Mouse (Mus musculus): ENCODE data around the gene Chl1.
A peak's percentile ranks its signal among the peaks of the same experiment; 100 is the strongest.

Chl1 gene

DNA sequence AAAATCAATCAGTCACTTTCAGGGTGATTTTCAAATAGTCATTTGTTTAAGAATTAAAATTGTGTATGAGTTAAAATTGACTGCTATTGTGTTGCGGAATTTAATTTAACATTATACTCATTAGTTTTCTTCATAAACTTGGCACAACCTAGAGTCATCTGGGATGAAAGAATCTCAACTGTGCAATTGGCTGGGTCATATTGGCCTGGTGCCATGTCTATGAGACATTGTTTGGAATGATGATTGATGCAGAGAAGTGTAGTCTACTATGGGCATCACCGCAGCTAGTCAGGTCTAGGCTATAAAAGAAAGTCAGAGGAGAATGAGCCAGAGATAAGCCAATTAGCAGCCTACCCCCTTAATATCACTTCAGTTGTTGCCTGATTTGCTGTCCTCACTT is 148.8 kb downstream of the Chl1 start:
- no peak for DNase-seq (ENCODE audit: extremely low spot score, low spot score)

- DNase-seq (ENCODE audit: extremely low spot score, low spot score) = no peak
Measured at GRCm38 (mm10) chr6:103665206-103665605, 154.8 kb downstream of the Chl1 start.

DNA sequence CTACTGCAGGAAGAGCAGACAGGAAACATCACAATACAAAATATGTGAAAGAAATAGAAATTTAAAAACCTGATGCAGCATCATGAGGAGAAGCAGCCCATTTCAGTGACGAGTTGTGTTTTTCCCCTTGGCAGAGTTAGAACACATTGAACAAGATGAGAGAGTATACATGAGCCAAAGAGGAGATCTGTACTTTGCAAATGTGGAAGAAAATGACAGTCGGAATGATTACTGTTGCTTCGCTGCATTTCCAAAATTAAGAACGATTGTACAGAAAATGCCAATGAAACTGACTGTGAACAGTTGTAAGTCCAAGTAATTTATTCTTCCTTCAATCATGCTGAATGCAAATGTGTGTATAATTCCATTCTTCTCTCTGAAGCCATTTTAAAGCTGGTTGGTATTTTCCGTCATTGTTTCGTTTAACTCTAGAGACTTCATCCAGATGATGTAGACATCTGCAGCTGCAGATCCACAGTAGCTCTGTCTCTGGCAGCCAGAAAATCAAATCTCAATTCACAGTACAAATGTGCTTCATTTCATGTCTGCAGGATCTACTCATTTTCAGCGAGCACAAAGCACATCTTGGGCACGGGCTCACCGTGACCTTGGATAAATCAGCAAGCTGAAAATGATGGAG is 155.4 kb downstream of the Chl1 start:
- DNase-seq (ENCODE audit: extremely low spot score, low spot score) = no peak

DNA sequence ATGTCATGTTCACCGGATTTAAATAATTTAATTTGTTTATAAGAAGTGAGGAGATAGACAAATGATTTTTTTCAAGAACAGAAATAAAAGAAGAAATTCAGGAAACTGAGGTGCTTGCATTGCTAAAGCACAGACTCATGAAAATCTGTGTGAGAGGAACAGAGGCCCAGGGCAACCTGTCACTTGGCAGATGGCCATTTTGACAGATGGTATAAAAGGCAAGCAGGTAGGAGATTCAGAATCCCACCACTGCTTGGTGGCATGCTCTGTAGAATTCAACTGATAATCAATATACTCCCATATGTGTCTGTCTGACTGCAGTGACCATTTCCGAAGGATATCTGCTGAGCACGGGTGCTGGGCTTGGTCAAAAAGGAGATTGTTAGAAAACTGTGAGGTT is 162.7 kb downstream of the Chl1 start:
- no peak for DNase-seq (ENCODE audit: extremely low spot score, low spot score)

DNA sequence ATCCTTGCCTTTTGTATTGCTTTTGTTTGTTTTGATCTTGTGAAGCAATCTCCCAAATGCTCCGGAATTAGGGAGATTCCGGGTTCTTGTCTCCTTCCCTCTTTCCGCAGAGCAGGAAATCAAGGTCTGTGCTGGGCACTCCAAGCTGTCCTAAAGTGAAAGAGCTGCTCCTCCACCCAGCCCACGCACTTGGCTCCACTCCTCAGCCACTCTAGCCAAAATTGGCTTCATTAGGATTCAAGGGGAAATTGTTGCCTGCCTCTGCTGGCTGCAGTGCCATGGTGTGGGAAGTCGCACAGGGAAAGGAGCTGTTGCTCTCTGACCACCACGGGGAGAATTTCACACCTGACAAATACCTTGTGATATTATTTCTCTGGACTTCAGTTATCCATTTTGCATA is 163.9 kb downstream of the Chl1 start:
- no peak for DNase-seq (ENCODE audit: extremely low spot score, low spot score)

GRCm38 (mm10) chr6:103675145-103675544 is 164.8 kb downstream of the Chl1 start:
- no peak for DNase-seq (ENCODE audit: extremely low spot score, low spot score)

DNA sequence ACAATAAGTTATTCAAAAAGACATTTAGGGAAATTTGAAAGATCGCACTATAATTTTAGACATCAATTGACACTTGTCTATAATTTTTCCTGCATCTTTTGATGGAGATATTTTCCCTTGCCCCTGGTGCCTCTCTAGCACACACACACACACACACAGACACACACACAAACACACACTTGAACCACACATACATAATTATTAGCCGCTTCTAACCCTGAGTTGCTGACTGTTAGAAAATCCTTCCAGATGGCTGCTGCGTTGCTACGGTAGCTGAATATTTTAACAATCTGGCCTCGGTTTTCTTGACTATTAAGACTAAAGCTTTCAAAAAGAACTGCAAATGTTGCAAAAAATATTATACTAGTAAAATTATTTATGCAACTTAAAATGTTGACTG is 166.3 kb downstream of the Chl1 start:
- no peak for DNase-seq (ENCODE audit: extremely low spot score, low spot score)

- no peak for DNase-seq (ENCODE audit: extremely low spot score, low spot score)
Measured at GRCm38 (mm10) chr6:103677072-103677471, 166.7 kb downstream of the Chl1 start.

DNA sequence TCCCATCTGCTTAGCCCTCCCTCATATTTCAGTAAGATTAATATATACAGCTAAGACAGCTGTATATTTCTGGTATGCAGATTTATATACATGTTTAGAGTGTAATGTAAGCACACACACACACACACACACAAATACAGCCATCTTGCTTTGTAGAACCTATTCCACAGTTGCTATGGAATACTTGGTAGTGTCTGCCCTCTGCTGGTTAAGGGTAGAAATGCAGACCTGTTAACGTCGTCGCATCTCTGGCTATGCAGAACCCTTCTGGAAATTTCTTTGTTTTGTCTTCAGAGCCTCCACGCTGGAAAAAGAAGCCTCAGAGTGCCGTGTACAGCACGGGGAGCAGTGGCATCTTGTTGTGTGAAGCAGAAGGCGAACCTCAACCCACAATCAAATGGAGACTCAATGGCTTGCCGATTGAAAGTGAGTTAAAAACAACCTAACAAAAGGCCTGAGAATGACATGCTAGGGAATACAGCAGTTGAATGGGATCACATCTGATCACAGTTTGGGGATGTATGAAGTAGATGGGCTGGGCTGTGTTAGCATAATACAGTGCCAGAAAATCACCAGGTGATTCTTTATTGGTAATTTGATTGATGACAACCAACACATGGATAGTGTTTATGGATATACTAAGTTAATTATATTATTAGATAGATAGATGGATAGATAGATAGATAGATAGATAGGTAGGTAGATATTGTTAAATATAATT is 172.6 kb downstream of the Chl1 start:
- DNase-seq (ENCODE audit: extremely low spot score, low spot score) = peak; percentile 66

GRCm38 (mm10) chr6:103692511-103692910 is 182.1 kb downstream of the Chl1 start:
- no peak for DNase-seq (ENCODE audit: extremely low spot score, low spot score)

- no peak for DNase-seq (ENCODE audit: extremely low spot score, low spot score)
Measured at GRCm38 (mm10) chr6:103697349-103698028, 187.1 kb downstream of the Chl1 start.

DNA sequence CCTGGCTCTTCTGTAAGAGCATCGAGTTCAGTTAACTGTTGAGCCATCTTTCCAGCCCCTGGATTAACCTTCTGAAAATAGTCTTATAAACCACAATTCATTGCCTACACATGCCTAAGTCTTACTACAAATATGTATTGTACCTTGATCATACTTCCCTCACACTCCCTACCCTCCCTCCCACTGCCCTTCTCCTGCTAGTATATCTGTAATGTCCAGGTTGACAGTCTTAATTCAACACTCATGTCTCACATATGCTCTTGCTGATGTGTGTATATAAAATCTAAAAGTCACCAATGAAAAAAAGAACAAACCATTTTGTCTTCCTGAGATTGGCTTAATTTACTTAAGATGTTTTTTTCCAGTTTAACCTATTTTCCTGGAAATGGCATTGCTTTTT is 189.1 kb downstream of the Chl1 start:
- DNase-seq (ENCODE audit: extremely low spot score, low spot score) = no peak

- no peak for DNase-seq (ENCODE audit: extremely low spot score, low spot score)
Measured at GRCm38 (mm10) chr6:103699895-103700294, 189.5 kb downstream of the Chl1 start.

- DNase-seq (ENCODE audit: extremely low spot score, low spot score) = no peak
Measured at GRCm38 (mm10) chr6:103700336-103700735, 189.9 kb downstream of the Chl1 start.

DNA sequence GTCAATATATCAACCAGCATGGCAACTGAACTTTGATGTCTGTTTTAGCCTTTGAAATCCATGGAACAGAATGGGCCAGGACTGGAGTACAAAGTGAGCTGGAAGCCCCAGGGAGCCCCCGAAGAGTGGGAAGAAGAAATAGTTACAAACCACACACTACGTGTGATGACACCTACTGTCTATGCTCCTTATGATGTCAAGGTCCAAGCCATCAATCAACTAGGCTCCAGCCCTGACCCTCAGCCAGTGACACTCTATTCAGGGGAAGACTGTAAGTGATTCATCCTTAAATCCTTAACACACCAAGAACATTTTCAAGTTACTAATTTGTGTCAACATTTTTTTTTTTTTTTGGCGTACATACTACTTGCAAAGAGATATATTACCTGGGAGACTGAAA is 196.0 kb downstream of the Chl1 start:
- no peak for DNase-seq (ENCODE audit: extremely low spot score, low spot score)

DNA sequence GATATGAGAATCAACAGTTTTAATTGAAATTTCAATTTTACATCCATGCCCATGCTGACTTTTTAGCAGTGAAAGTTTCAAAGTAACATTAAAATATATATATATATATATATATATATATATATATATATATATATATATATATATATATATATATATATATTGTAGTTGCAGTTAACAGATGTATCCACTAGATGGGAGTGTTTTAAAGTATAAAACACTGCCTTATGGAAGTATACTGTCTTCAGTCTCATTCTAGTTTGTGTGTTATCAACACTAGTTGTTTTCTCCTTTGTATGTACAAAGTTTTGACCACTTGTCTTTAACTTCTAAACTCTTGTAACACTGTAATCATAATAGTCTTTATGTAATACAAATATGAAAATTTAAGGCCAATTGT is 228.9 kb downstream of the Chl1 start:
- DNase-seq (ENCODE audit: extremely low spot score, low spot score) = no peak

GRCm38 (mm10) chr6:103742784-103743183 is 232.4 kb downstream of the Chl1 start:
- no peak for DNase-seq (ENCODE audit: extremely low spot score, low spot score)

GRCm38 (mm10) chr6:103746103-103746502 is 235.7 kb downstream of the Chl1 start:
- peak; percentile 34 for DNase-seq (ENCODE audit: extremely low spot score, low spot score)

DNA sequence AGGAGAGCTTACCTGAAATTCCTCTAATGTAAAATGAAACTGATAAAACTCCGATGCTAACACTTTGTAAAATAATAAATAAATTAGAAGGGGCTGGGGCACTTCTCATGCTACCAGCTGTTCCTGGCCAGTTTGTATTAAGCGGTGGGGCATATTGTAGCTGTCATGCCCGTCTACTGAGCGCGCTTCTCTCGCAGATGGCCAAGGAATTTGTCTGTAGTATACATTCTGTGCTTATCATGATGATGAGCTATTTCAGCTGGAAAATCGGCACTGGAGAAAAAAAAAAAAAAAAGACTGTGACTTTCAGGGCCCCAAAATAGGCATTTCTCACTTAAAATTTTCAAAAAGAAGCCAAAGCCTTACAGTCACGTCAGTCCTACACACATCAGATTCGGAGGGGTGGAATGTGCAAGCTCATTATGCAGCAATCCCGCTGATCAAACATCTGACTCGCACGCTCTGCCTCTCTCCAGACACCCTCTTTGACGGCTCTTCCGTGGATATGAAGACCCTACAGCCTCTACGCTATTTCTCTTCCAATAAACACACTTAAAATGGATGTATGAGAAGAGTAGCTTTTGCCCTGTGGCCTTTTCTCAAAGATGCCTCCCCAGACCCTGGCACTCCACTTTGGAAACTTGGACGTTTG is 238.9 kb downstream of the Chl1 start:
- DNase-seq (ENCODE audit: extremely low spot score, low spot score) = no peak

DNA sequence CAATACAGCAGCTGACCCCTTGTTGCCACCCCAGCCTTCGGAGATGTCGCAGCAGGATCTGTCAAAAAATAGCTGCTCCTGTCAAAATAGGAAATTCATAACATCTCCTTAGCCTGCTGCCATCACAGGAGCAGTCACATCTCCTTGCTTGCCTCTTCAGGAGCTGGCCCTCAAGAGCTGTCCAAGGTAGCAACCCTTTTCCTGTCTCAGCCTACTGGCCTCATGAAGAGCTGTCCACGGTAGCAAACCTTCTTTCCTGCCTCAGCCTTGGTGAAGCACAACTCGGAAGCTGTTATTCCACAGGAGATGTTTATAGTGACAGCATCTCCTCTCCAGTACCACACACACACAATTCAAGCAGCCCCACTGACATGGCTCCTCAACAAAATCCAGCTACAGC is 243.5 kb downstream of the Chl1 start:
- no peak for DNase-seq (ENCODE audit: extremely low spot score, low spot score)

- DNase-seq (ENCODE audit: extremely low spot score, low spot score) = no peak
Measured at GRCm38 (mm10) chr6:103766830-103767229, 256.4 kb downstream of the Chl1 start.

GRCm38 (mm10) chr6:103781058-103781457 is 270.7 kb downstream of the Chl1 start:
- no peak for DNase-seq (ENCODE audit: extremely low spot score, low spot score)
